Mouse (Mus musculus): ENCODE measurements around the gene Cacna1a. TPM values are rescaled to one million over a fixed set of nuclear protein-coding genes. Genes with fewer than 3 reads are reported as not detected.

Gene Cacna1a
- total and polyA plus RNA-seq, 3 experiments = 3.2 to 5.1 TPM; not detected in 1

DNA sequence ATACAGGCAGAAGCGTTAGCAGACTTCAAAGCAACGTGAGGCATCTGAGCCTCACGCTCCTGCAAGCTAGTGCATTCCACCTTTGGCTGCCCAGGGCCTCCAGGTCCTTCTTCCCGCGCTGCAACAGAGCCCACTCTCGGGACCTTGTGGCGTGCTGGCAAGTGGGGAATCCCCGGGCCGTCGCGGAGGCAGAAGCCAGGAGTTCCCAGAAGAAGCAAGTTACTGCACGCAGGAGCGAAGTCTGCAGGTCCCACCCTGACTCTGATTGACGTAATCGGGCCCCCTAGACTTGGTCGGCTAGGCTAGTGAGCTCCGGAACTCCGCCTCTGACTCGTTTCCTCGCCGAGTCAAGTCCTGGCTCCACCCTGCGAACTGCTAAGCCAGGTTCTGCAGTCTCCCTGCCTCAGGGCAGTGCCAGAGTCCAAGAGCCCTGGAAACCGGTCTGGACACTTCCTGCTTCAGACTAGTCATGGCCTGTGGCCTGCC lies 268.4 kb downstream of the Cacna1a start:
- DNase-seq (ENCODE audit: low read depth, low spot score) = peak; percentile 90
- H3K27ac ChIP-seq (ENCODE audit: control insufficient read depth, low read depth, low read length) = peak overlapping the region; percentile 88

DNA sequence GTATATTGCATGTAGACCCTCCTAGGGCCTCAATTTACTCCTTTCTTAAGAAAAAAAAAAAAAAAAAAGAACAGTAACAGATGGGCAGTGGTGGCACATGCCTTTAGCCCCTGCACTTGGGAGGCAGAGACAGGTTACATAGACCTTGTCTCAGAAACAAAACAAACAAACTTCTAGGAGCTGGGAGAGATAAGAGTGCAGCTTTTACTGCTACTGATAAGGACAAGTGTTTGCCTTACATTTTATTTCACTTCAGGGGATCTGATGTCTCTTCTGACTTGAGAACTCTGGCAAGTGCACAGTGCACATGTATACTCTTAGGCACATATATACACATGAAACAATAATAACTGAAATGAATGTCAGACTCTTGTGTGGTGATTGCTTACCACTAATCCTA lies 269.0 kb downstream of the Cacna1a start:
- Histone ChIP-seq H3K9ac (ENCODE audit: control insufficient read depth, low read depth, low read length, poor library complexity, severe bottlenecking) (peak overlapping the region; percentile 61), H3K4me3 (ENCODE audit: control insufficient read depth in 1 of 2, insufficient read depth in 1 of 2, low read depth in 2 of 2, low read length in 2 of 2) (peak overlapping the region; percentile 51 to 71), H3K27ac (ENCODE audit: control insufficient read depth, low read depth, low read length) (peak overlapping the region; percentile 88), H3K9me3 (replicated peaks; ENCODE audit: insufficient read depth, low read length) (no peaks in the 10 kb centered on the region), H3K79me2 (ENCODE audit: control insufficient read depth, insufficient read depth, low read length, poor library complexity) (peaks cover 20% of the 10 kb centered on the region), H3K36me3 (ENCODE audit: control insufficient read depth in 1 of 2, insufficient read depth in 2 of 2, low read length in 2 of 2) (peaks cover 0 to 22% of the 10 kb centered on the region in 2 experiments; a peak in 2 of 4 replicates), H3K27me3 (ENCODE audit: control insufficient read depth in 1 of 2, insufficient read depth in 2 of 2, low read length in 2 of 2) (no peaks in the 10 kb centered on the region), H3K4me1 (ENCODE audit: control insufficient read depth in 1 of 2, insufficient read depth in 2 of 2, low read length in 2 of 2) (peaks cover 5 to 30% of the 10 kb centered on the region in 2 experiments)
- peak; percentile 54 for DNase-seq (ENCODE audit: low read depth, low spot score)
- TF ChIP-seq CHD1 (IDR thresholded peaks at IDR 0.05; ENCODE audit: low read depth, low read length) (no peak), MEF2A (IDR thresholded peaks at IDR 0.05; ENCODE audit: extremely low read depth, insufficient replicate concordance, low read depth, low read length, poor library complexity, severe bottlenecking) (no peak), MXI1 (IDR thresholded peaks at IDR 0.05; ENCODE audit: low read depth, low read length) (peak; percentile 75), RAD21 (IDR thresholded peaks at IDR 0.05; ENCODE audit: low read depth, low read length) (no peak), CHD2 (IDR thresholded peaks at IDR 0.05; ENCODE audit: low read length) (no peak), MAFK (IDR thresholded peaks at IDR 0.05; ENCODE audit: borderline replicate concordance, low read depth, low read length) (no peak), ZC3H11A (IDR thresholded peaks at IDR 0.05; ENCODE audit: low read depth, low read length) (no peak), TAL1 (IDR thresholded peaks at IDR 0.05; ENCODE audit: low read length) (0 out of 2 replicates have a peak, but pooled peaks have one; percentile 15), USF2 (IDR thresholded peaks at IDR 0.05; ENCODE audit: borderline replicate concordance in 1 of 2, insufficient read depth in 1 of 2, low read depth in 1 of 2, low read length in 2 of 2) (no peak), USF1 (IDR thresholded peaks at IDR 0.05; ENCODE audit: low read depth, low read length) (no peak), CTCF (IDR thresholded peaks at IDR 0.05 in 2 of 3, conservative IDR thresholded peaks at IDR 0.05 in 1 of 3; ENCODE audit: control insufficient read depth in 1 of 3, insufficient read depth in 1 of 3, low read depth in 2 of 3, low read length in 3 of 3, poor library complexity in 1 of 3, severe bottlenecking in 1 of 3) (no peak), ELF1 (IDR thresholded peaks at IDR 0.05; ENCODE audit: low read depth, low read length) (no peak), POLR2AphosphoS5 (IDR thresholded peaks at IDR 0.05; ENCODE audit: borderline replicate concordance, low read depth, low read length) (no peak), TBP (IDR thresholded peaks at IDR 0.05; ENCODE audit: low read depth, low read length) (no peak), POLR2AphosphoS2 (IDR thresholded peaks at IDR 0.05; ENCODE audit: low read length) (no peak), GATA1 (IDR thresholded peaks at IDR 0.05; ENCODE audit: low read depth, low read length) (peak; percentile 94), E2F4 (IDR thresholded peaks at IDR 0.05; ENCODE audit: borderline replicate concordance, low read depth, low read length) (no peak), KAT2A (conservative IDR thresholded peaks at IDR 0.05; ENCODE audit: low read depth, low read length) (no peak; the same call in 1 of the 2 replicates), SIN3A (IDR thresholded peaks at IDR 0.05; ENCODE audit: low read length) (peak; percentile 78), UBTF (IDR thresholded peaks at IDR 0.05; ENCODE audit: borderline replicate concordance, insufficient read depth, low read depth, low read length) (no peak), MAX (IDR thresholded peaks at IDR 0.05; ENCODE audit: low read length) (peak; percentile 35; the same call in 1 of the 2 replicates), EP300 (IDR thresholded peaks at IDR 0.05; ENCODE audit: low read depth in 1 of 2, low read length in 2 of 2) (peak; percentile 46 to 73; a peak in 3 of 4 replicates), MYC (IDR thresholded peaks at IDR 0.05; ENCODE audit: low read depth, low read length) (0 out of 2 replicates have a peak, but pooled peaks have one; percentile 39), ZKSCAN1 (IDR thresholded peaks at IDR 0.05; ENCODE audit: low read depth, low read length) (no peak), ETS1 (IDR thresholded peaks at IDR 0.05; ENCODE audit: low read depth, low read length) (peak; percentile 85), MYB (IDR thresholded peaks at IDR 0.05; ENCODE audit: low read depth, low read length) (no peak), POLR2A (IDR thresholded peaks at IDR 0.05; ENCODE audit: control insufficient read depth in 1 of 2, insufficient read depth in 1 of 2, low read depth in 1 of 2, low read length in 2 of 2, poor library complexity in 1 of 2) (no peak), GABPA (IDR thresholded peaks at IDR 0.05; ENCODE audit: low read depth, low read length) (no peak), MAZ (IDR thresholded peaks at IDR 0.05; ENCODE audit: low read depth, low read length) (peak; percentile 39)

More for the DNA sequence above, 268.4 kb downstream of the Cacna1a start:
- peak overlapping the region; percentile 61 for H3K9ac ChIP-seq (ENCODE audit: control insufficient read depth, low read depth, low read length, poor library complexity, severe bottlenecking)
- no peaks in the 10 kb centered on the region for H3K27me3 ChIP-seq (ENCODE audit: control insufficient read depth in 1 of 2, insufficient read depth in 2 of 2, low read length in 2 of 2)
- peak overlapping the region; percentile 51 to 71 for H3K4me3 ChIP-seq (ENCODE audit: control insufficient read depth in 1 of 2, insufficient read depth in 1 of 2, low read depth in 2 of 2, low read length in 2 of 2)
- no peaks in the 10 kb centered on the region for H3K9me3 ChIP-seq (replicated peaks; ENCODE audit: insufficient read depth, low read length)
- TF ChIP-seq MAFK (IDR thresholded peaks at IDR 0.05; ENCODE audit: borderline replicate concordance, low read depth, low read length) = no peak
- TF ChIP-seq E2F4 (IDR thresholded peaks at IDR 0.05; ENCODE audit: borderline replicate concordance, low read depth, low read length) = peak; percentile 31; the same call in 1 of the 2 replicates
- no peak for TF ChIP-seq ZNF384 (IDR thresholded peaks at IDR 0.05; ENCODE audit: low read depth, low read length)
- TF ChIP-seq POLR2A (IDR thresholded peaks at IDR 0.05; ENCODE audit: control insufficient read depth in 1 of 2, insufficient read depth in 1 of 2, low read depth in 1 of 2, low read length in 2 of 2, poor library complexity in 1 of 2) = peak; percentile 35 to 55; a peak in 2 of 4 replicates
- H3K36me3 ChIP-seq (ENCODE audit: control insufficient read depth in 1 of 2, insufficient read depth in 2 of 2, low read length in 2 of 2) = peaks cover 0 to 22% of the 10 kb centered on the region in 2 experiments; a peak in 2 of 4 replicates
- peaks cover 5 to 30% of the 10 kb centered on the region in 2 experiments for H3K4me1 ChIP-seq (ENCODE audit: control insufficient read depth in 1 of 2, insufficient read depth in 2 of 2, low read length in 2 of 2)
- H3K79me2 ChIP-seq (ENCODE audit: control insufficient read depth, insufficient read depth, low read length, poor library complexity) = peaks cover 15% of the 10 kb centered on the region

Data from MEL (cell line).